Mouse (Mus musculus): ENCODE results near the gene Map4k5.

The Map4k5 gene

DNA sequence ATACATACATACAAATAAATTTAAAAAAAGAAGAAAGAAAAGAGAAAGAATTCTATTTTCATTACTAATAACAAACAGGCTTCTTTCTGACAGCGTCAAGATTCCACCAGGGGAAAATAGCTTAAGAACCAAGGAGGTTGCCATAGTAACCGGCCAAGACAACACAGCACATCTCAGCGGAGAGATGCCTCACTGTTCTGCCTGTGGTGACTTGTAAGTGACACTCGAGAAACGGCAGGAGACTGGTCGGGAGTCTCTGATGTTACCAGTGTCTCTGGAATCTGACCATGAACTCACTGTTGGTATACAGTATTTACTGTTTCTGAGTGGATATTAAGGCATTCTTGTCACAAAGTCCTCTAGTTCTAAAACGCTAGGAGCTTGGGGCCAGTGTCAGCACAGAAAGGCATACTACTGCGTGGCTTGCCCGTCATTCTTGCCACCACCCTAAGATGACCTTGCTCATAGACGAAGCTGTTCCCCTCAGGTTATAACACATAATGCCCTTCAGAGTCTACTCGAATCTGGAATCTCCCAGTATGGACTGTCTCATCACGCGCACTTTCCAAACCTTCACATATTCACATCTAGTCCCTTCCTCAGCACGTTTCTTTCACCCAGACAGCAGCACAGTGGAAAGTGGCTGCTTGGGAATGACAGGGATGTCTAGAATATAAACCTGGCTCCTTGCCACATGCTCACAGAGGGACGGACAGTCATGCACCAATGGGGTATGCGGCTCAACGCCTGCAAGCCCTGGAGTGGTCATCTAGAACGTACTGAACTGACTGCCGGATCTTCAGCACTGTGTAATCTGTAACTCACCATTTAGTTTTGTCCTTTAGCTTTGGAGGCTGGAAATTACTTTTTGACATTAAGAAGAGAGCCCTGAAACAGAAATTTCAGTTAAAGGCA, 49.2 kb downstream of the Map4k5 start:
- no peak for DNase-seq (ENCODE audit: low read depth in 2 of 2, low spot score in 2 of 2)

DNA sequence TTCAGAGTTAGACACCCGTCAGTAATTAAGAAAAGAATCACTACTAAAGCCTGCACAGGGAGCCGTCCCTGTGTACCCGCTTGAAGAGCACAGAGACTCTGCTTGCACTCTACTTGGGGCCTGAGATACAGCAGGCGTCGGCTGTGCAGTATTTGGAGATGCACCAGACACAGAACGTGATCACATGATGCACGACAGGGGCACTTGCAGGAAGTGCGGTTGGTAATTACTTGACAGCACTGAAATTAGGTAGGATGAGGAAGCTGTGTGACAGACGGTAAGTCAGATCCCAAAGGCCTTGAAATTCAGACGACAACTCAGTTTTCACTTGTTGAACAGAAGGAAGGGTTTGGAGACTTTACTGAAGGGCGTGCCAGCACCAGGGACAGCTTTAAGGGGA, 54.6 kb downstream of the Map4k5 start:
- no peak for DNase-seq (ENCODE audit: low read depth in 2 of 2, low spot score in 2 of 2)

DNA sequence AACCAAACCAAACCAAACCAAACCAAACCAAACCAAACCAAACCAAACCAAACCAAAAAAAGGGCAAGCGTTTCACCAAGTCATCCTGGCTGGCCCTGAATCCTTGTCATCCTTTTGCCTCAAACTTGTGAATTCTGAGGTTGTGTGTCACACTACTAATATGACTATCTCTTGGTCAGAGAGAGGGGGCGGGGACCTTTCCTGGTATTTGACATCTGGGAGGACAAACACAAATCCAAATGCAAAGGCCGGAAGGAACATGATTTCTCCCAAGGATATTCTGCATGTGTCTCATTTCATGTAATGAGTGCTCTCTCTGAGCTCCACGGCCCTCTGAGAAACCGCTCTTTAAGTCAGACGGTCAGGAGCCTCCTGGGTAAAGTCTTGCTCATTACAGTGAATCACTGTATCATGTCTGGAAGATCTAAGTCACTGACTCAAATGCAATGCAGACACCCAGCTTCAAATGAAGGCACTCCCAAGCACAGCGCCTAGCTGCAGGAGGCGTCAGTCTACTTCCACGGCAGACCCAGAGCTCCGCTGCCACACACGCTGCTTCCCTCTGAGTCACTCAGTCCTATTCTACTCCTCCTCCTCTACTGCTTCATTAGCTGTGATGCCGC, 58.9 kb downstream of the Map4k5 start:
- no peak for DNase-seq (ENCODE audit: low read depth in 2 of 2, low spot score in 2 of 2)

DNA sequence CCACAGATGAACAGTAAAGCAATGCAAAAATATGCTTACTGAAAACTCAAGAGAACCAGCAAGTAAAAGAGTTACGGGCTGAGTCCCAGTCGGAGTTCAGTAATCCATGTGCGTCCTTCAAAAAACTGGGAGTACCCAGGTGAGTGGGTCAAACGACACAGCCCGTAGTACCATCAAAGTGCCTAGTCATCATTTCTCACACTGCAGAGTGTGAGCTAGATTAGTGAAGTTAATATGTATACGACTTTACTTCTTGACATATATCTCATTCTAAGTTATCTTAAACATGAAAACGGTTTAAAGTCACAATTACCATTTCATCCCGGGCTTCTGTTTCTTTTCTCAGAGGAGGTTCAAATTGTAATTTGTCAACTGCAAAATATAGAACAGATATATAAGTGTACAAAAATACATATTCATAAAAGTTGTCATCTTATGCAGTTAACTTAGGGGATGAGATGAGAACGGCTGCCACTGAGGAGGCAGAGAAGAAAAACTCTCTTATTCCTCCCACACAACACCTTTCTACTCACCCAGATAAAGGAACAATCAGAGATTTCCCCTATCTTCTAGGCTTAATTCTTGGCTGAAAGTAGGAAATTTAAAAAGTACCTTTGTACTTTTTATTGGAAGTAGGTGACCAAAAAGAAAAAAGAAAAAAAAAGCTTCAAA, 61.6 kb downstream of the Map4k5 start:
- DNase-seq (ENCODE audit: low read depth in 2 of 2, low spot score in 2 of 2) = no peak

DNA sequence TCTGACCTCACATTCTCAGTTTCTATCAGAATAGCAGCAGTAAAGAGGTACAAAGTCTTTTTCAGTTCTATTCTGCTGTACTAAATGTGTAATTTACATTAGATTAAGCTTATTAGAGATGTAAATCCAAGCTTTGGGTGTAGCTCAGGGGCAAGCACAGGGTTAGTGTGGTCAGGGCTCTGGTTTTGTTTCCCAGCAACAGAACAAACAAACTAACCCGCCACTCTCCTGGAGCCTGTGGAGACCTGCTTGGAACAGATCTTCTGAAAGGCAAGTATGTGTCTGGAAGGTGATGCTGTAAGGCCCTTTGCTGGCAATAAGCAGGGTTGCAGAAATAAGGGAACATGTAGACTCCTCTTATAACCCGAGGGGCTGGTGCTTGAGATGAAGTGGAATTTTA, 64.8 kb downstream of the Map4k5 start:
- DNase-seq (ENCODE audit: low read depth in 2 of 2, low spot score in 2 of 2) = no peak

DNA sequence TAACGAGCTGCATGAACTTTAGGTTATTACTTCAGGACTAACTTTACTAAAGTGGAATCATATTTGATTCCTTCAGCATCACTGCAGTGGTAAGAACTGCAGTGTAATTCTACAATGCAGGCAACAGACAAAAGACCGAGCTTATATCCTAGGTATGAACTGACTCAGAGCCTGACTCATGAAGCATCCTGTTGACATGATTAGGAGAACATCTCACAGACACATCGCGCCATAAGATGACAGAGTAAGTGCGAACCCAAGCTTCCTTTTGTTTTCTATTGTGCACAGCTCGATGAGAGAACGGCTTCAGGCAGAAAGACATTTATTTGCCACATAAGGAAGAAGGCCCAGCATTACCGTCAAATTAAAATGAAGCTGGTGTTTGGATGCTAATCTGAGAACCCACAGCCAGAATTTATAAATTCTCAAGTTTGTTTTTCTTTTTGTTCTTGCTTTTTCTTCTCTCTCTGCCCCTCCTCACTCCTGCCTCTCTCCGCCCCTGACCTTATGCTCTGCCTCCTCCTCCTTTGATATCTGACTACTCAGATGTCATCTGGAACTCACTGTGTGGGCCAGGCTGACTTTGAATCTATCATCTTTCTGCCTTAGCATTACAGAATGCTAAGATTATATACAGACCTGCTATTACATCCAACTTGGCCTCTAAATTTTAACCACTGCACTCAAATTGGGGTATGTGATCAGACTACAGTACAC, 68.0 kb downstream of the Map4k5 start:
- no peak for DNase-seq (ENCODE audit: low read depth in 2 of 2, low spot score in 2 of 2)

DNA sequence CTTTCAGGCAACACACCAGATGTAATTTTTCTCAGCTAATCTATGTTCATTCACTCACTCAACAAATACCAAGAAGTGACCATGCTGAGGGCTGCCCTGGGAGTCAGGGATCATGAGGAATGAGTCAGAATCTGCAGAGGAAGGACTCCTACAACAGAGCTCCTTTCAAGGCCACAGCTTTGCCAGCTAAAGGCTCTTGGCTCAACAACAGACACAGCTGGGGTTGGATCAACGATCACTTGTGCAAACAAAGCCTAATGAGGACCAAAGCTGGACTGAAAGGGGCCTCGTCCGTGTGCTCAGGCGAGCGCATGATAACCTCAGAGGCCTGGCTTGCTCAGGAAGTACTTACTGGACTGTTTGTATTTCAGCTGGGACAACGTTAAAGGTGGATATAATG, 78.7 kb downstream of the Map4k5 start:
- no peak for DNase-seq (ENCODE audit: low read depth in 2 of 2, low spot score in 2 of 2)

DNA sequence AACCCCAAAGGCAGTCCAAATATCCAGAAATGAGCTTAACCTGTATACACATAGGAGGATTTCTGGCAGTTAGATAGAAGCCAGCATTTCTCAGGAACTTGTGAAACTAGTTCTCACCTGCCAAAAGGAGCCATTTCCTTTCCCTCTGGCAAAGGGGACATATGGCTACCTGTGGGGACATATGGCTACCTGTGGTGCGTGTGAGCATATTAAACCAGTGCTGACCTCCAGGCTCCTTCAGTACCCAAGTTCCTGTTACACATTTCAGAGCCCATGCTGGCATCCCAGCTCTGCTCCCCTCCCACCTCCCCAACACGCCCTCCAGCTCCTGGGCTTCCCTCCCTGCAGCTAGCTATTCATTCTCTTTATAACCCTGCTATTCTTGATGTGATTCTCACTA, 79.4 kb downstream of the Map4k5 start:
- DNase-seq (ENCODE audit: low read depth in 2 of 2, low spot score in 2 of 2) = no peak

DNA sequence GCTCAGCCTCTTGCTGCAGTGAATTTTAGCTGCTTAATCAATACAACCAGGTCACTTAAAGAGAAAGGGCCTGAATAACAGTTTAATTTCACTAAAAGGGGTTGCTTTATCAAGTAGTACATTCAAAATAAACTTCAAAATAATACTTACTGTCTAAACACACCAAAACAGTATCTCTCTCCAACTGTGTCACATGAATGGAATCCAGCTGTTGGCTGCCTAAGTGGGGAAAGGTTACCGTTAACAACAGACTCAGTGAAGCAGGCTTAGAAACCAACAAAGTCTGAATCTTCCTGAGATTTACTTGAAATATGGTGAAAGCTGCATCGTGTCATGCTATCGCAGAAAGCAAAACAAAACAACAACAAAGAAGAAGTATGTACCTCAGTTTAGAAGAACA, 80.0 kb downstream of the Map4k5 start:
- DNase-seq (ENCODE audit: low read depth in 2 of 2, low spot score in 2 of 2) = no peak

DNA sequence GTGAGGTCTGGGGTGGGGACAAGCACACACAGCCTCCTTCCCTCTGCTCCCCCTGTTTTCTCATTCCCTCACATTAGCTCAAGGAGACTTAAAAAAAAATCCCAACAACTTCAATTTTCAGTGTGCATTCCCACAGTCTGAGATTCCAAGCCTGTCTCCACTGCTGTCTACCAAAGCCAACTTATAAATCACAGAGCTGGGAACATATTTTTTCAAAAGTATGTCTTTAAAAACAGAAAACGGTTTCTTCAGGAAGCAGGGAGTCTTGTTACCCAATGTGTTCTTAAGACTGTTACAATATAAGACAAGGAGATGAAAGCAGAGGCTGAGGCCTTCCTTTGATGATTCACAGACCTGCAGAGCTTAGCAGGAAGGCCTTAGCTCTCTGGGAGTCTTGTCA, 81.0 kb downstream of the Map4k5 start:
- no peak for DNase-seq (ENCODE audit: low read depth in 2 of 2, low spot score in 2 of 2)

DNA sequence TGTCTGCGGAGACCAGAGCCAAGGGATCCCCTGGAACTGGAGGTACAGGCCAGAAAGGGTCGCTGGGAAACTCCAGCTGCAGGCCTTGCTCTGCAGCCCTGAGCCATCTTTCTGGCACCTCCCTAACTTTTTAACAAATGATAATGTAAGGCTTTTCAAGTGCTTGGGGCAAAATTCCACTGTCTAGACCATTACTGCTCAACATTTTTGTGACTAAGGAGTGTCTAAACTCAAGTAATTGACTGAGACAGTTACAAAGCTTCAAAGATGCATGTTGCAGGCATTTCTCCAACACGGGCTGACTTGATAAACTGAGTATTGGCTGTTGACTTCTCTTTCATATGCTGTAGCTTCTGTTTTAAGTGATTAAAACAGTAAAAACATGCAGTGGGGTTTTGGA, 83.6 kb downstream of the Map4k5 start:
- DNase-seq (ENCODE audit: low read depth in 2 of 2, low spot score in 2 of 2) = no peak

DNA sequence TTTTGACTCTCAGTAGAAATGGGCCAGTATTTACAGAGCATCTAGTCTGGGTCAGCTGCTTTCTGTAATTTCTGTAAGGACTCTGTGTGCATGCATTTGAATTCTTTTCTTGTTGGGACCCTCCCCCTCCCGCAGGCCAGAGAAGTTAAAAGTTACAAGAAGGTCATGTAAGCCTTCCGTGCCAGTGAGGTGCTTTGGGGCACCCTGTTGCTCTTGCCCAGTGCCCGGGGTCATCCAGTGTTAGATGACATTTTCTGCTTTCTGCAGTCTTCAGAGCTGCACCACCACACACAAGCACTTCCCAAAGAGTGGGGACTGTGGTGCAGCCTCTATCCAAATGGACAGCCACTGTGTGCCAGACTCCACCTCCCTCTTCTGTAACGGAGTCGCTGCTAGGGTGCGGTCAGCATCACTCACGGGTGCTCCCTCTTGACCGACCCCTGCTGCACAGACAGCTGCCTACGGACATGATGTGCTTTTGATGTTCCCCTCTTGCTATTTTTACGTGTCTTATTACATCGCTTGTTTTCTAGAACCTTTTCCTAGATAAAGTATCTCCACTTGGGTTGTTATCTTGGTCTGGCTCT, 85.5 kb downstream of the Map4k5 start:
- no peak for DNase-seq (ENCODE audit: low read depth in 2 of 2, low spot score in 2 of 2)

DNA sequence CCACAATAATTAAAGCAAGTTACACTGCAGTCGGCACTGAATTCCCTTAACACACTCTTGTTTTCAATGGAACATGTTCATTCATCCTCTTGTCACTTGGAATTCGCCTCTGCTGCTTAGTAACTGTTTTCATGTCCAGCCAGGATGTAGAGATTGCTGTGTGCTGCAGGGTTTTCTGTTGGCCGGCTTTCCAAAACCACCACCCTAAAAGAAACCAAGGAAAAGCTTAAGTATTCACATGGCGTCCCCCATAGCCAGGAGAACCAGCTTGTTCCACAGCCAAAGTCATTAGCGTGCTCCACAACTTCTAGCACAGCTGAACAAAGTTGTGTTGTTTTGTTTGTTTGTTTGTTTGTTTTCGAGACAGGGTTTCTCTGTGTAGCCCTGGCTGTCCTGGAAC, 87.9 kb downstream of the Map4k5 start:
- DNase-seq (ENCODE audit: low read depth in 2 of 2, low spot score in 2 of 2) = no peak

DNA sequence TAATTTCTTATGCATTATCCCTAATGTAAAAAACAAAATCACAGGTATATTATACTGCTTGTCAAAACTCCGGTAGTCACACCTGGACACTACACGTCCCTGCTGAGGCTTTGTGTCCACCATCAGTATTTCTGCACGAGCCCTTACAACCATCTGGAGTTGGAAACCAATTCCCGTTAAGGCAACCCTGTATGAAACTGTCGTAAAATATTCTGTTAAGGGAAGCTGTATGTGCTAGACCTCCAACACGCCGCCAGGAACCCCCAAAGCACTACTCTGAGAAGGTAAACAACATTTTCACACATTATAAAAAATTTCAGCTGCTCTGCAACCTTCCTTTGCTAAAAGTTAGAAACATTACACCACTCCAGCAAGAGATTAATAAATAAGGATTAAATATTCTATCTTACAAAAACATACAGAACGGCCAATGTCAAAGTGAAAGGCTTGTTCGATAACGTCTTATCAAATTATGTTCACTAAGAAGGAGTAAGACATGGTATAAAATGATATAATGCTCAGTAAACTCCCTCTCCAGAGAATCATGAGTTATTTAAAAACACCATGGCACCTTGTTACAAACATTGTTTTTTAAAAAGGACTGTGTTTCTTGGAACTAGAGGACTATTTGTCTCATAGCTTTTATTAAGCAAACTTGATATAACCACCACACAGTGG, 88.5 kb downstream of the Map4k5 start:
- no peak for DNase-seq (ENCODE audit: low read depth in 2 of 2, low spot score in 2 of 2)

DNA sequence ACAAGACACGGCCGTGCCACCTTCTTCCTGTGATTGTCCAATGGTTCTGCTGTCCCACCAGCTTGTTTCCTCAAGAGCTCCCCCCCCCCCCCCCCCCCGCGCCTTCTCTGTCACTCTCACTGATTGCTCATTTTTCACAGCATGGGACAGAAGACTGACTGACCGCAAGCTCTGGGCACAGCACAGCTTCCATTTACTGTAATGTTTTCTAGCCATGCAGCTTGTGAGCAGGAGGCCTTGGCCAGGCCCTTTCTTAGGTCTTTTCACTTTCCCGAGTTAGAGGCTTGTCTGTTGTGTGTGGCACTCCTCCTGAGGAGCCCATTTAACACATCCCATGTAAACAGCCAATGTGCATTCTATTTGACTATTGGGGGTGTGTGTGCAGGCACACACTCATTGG, 89.8 kb downstream of the Map4k5 start:
- no peak for DNase-seq (ENCODE audit: low read depth in 2 of 2, low spot score in 2 of 2)

DNA sequence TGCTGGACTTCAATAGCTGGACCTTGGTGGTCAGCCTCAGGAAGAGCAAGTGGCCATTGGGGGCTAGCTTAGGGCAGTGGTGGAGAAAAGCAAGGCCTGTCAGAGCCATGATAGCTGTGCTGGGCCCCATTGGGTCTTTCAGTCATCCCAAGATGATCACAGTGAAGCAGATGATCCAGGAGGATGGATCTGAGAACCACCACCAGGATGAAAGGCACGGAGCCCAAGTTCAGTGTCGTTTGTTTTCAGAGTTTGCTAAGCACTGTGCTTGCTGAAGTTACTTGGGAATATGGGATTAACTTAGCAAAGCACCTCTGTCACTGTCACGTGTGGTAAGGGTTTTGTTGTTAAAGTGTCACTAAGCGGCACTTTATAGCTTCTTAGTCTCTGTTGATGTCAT, 92.4 kb downstream of the Map4k5 start:
- no peak for DNase-seq (ENCODE audit: low read depth in 2 of 2, low spot score in 2 of 2)

DNA sequence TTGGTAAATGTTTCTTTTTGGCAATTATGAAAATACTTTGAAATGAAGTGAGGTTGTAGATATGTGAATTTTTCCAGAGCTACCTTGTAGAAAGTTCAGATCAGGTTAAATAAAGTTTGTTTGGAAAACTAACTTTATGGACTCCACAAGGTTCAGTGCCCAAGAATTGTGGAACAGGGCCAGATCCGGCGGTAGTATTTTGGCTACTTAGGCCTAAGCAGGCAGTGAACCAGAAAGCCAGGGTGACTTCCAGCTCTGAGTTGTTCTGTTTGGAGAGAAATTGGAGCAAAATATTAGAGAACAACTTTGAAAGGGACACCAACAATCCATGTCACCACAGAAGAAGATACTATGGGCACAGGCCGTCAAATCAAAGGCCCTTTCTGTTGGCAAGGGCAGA, 96.7 kb downstream of the Map4k5 start:
- DNase-seq (ENCODE audit: low read depth in 2 of 2, low spot score in 2 of 2) = no peak

DNA sequence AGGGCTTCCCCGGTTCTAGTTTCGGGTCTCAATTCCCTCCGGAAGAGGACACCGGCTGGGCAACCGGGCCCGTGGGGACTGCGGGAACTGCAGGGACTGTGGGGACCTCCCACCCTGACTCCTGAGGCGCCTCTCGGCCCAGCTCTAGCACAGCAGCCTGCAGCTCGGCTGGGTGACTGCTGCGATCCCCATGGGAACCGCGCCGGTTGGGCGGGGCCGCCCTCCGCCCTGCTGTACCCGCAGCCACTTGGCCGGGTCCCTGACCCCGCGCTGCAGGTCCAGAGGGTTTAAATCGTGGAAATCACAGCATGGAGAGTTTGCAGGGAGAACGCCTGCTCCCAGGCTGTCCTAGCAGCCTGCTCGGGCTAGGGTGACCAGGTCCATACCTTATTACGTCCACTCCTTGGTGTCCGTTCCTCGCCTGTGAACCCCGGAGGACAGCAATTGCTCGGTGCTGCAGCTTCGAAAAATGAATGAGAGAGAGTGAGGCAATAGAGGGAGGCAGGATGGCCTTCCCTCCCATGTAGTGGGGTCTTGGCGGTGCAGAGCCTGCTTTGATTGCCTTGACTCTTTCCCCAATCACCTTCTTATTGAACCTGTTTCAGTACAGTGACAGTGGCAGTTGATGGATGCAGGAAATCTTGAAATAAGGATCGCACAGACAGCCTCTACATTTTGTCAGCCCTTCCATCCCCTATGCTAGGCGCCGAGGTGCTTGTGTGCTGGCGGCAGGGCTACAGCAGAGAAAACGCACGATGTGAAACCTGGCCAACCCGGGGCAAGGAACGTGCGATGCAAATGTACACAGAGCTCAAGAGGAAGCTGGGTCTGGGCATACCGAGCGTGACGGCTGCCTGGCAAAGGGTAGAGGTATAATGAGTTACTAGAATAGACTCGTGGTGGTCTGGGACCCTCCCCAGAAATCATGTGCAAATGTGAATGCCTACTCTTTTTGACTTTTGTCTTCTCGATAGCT, 102.2 kb downstream of the Map4k5 start, which contains the start of gene Cdkl1:
Gene Cdkl1, minus strand, starts transcription at position 738 of the 976 bp plus-strand sequence.
- DNase-seq (ENCODE audit: low read depth in 2 of 2, low spot score in 2 of 2) = peak; percentile 19 to 22

DNA sequence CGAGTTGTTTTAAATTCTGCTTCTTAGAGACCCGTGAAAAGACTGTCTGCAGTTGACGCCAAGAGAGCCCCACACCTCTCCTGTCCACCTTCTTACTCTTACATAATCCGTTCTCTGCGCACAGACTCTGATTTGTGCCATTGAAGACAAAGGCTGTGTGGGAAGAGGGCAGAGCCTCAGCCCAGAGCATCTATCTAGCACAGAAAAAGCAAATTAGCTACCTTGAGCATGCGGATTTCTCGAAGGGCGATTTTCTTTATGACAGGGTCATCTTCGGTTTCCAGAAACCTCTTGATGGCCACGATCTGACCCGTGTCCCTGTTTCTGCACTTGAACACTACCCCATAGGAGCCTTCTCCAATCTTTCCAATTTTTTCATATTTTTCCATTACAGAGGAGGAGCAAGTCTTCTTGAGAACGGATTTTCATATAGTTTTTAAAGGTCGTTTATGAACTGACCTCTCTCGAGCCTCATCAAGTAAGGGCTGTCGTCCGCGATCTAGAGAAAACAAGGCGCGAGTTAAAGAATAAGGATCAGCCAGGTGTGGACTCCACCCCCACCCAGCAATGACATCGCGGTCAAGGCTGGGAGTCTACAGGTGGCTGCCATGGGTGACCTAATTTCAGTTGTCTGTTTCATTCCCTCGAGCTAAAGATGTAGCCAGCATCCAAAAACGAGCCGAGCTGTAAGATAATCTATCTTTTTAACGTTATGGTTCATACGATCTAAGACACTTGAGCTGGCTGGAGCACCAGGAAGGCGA, 103.1 kb downstream of the Map4k5 start:
- DNase-seq (ENCODE audit: low read depth in 2 of 2, low spot score in 2 of 2) = no peak
